Mouse (Mus musculus) thymus, adult 2 months (tissue): Measurements from ENCODE around the gene Rptor.

Experiments used
- CTCF ChIP-seq: fragments of 200-500 bp; IDR thresholded peaks from 2 replicates; pipeline ENCODE4 v1.5.1; 2012; ENCODE audit warnings: mild to moderate bottlenecking, control low read depth, low read length, moderate library complexity, borderline replicate concordance; ENCODE audit not compliant: control insufficient read depth, poor library complexity, insufficient read depth; ENCODE audit errors: extremely low read depth
- POLR2A ChIP-seq: fragments of 200-500 bp; IDR thresholded peaks from 2 replicates; pipeline ENCODE4 v1.6.1; 2012; ENCODE audit warnings: mild to moderate bottlenecking, low read length, control low read depth, moderate library complexity; ENCODE audit not compliant: control insufficient read depth, poor library complexity, insufficient read depth; ENCODE audit errors: extremely low read depth

- no peak for TF ChIP-seq POLR2A
- TF ChIP-seq CTCF: no peak
Measured at GRCm38 (mm10) chr11:119564383-119564782, 38.3 kb upstream of the Rptor start.
